Mouse (Mus musculus) hindbrain, embryonic 16.5 days (tissue): ENCODE data around the gene Slc13a3. TPM values are rescaled to one million over a fixed set of nuclear protein-coding genes. Genes with fewer than 3 reads are reported as not detected.

Source experiments
- ATAC-seq: fragments of 200-750 bp; cut with Nextera tagmentation; 2 replicates; pipeline ENCODE4 v1.8.0; 2017; ENCODE audit warnings: moderate TSS enrichment, moderate library complexity
- H3K27ac ChIP-seq: fragments of 300-500 bp; sonication (generic); 2 replicates; pipeline ENCODE4 v1.5.1; 2014; ENCODE audit warnings: low read depth, mild to moderate bottlenecking, control low read depth, low read length, moderate library complexity
- H3K27me3 ChIP-seq: fragments of 300-500 bp; sonication (generic); replicated peaks from 2 replicates; pipeline ENCODE4 v1.6.1; 2014; ENCODE audit warnings: low read length; ENCODE audit not compliant: control insufficient read depth, insufficient read depth
- H3K36me3 ChIP-seq: fragments of 300-500 bp; sonication (generic); 2 replicates; pipeline ENCODE4 v1.6.1; 2014; ENCODE audit warnings: mild to moderate bottlenecking, low read length, moderate library complexity, mixed read lengths; ENCODE audit not compliant: control insufficient read depth, insufficient read depth
- H3K4me1 ChIP-seq: fragments of 300-500 bp; sonication (generic); 2 replicates; pipeline ENCODE4 v1.6.1; 2014; ENCODE audit warnings: low read depth, low read length; ENCODE audit not compliant: control insufficient read depth, insufficient read depth
- H3K4me2 ChIP-seq: fragments of 300-500 bp; sonication (generic); 2 replicates; pipeline ENCODE4 v1.6.1; 2014; ENCODE audit warnings: mild to moderate bottlenecking, low read length, control low read depth, moderate library complexity
- H3K4me3 ChIP-seq: fragments of 300-500 bp; sonication (generic); 2 replicates; pipeline ENCODE4 v1.5.1; 2014; ENCODE audit warnings: mild to moderate bottlenecking, low read length, control low read depth, moderate library complexity
- H3K9ac ChIP-seq: fragments of 300-500 bp; sonication (generic); 2 replicates; pipeline ENCODE4 v1.6.1; 2014; ENCODE audit warnings: low read depth, mild to moderate bottlenecking, control low read depth, low read length, moderate library complexity
- H3K9me3 ChIP-seq: fragments of 300-500 bp; sonication (generic); 2 replicates; pipeline ENCODE4 v1.6.1; 2014; ENCODE audit warnings: mild to moderate bottlenecking, low read length, moderate library complexity; ENCODE audit not compliant: control insufficient read depth
- WGBS: fragments of 180-500 bp; shearing (Covaris S2); extraction: QIAGEN DNeasy Blood & Tissue Kit; methylation state at CpG from one replicate; pipeline ENCODE4 v1.1.7; 2014; 5-methylcytosine and 5-hydroxymethylcytosine counted together
- polyA plus RNA-seq: library from polyadenylated mRNA; unstranded; fragments of >200 nt; fragmentation: Nextera tagmentation; extraction: Ambion mirVana; gene quantifications from 2 replicates; pipeline ENCODE4 v1.2.1, GENCODE M21; 2015

Slc13a3 gene
- polyA plus RNA-seq, 1 experiment from 2014 or later, result 11.7 TPM

DNA sequence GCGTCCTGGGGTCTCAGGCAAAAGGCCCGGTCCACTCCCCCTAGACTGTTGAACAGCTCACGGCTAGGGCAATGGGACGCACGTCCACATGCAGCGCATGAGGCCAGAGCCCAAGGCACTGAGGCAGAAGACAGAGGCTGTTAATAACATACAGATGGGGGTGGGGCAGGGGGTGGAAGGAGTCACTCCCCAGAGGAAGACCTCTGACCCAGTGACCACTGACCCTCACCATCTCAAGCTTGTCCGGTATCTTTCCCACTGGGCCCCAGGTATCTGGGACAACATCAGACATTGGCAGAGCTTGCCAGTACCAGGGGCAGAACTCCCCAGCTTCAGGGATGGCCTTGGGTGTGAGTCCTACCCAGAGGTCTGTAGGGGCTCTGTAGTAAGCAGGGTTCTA is 34.1 kb downstream of the Slc13a3 start:
- no peak overlapping the region for H3K4me3 ChIP-seq
- H3K9ac ChIP-seq, result no peak overlapping the region
- H3K36me3 ChIP-seq, result no peaks in the 10 kb centered on the region
- H3K9me3 ChIP-seq, result no peaks in the 10 kb centered on the region
- no peak for ATAC-seq
- H3K4me1 ChIP-seq, result no peaks in the 10 kb centered on the region
- 67% methylated on average over 7 of the region's 7 CpGs for WGBS
- H3K27ac ChIP-seq, result no peak overlapping the region
- no peak overlapping the region for H3K4me2 ChIP-seq
- H3K27me3 ChIP-seq, result no peaks in the 10 kb centered on the region

DNA sequence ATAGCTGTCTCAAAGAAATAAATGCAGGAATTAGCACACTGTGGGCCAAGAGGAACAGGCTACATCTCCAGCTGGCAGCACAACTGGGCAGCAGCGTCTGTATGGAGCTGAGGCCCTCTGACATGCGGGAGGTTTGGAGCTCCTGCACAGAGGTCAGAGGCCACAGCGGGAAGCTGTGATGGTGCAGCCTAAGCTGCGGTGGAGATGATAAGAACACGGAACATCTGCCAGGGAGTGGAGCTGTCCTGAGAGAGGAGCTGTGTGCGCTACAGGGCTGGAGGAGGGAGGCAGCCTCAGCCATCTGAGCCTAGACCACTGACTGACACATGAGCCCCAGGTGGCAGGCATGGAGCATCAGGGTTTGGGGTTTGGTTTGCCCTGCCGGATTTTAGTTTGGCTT is 44.3 kb downstream of the Slc13a3 start:
- WGBS, result 49% methylated on average over 7 of the region's 7 CpGs
- no peaks in the 10 kb centered on the region for H3K36me3 ChIP-seq
- no peak overlapping the region for H3K4me2 ChIP-seq
- no peak overlapping the region for H3K4me3 ChIP-seq
- no peak for ATAC-seq
- H3K9ac ChIP-seq, result no peak overlapping the region
- H3K4me1 ChIP-seq, result no peaks in the 10 kb centered on the region
- H3K27me3 ChIP-seq, result 0 out of 2 replicates have a peak, but pooled peaks cover 2% of the 10 kb centered on the region
- H3K27ac ChIP-seq, result no peak overlapping the region
- H3K9me3 ChIP-seq, result no peaks in the 10 kb centered on the region

GRCm38 (mm10) chr2:165420195-165420594 is 52.8 kb downstream of the Slc13a3 start:
- no peak overlapping the region for H3K4me3 ChIP-seq
- H3K4me2 ChIP-seq, result no peak overlapping the region
- peaks cover 9% of the 10 kb centered on the region for H3K4me1 ChIP-seq
- H3K9me3 ChIP-seq, result no peaks in the 10 kb centered on the region
- peak overlapping the region; percentile 71 for H3K27ac ChIP-seq
- no peak overlapping the region for H3K9ac ChIP-seq
- 46% methylated on average over 2 of the region's 2 CpGs for WGBS
- H3K36me3 ChIP-seq, result no peaks in the 10 kb centered on the region
- peak; percentile 26; the same call in 1 of the 2 replicates for ATAC-seq
- H3K27me3 ChIP-seq, result no peaks in the 10 kb centered on the region

DNA sequence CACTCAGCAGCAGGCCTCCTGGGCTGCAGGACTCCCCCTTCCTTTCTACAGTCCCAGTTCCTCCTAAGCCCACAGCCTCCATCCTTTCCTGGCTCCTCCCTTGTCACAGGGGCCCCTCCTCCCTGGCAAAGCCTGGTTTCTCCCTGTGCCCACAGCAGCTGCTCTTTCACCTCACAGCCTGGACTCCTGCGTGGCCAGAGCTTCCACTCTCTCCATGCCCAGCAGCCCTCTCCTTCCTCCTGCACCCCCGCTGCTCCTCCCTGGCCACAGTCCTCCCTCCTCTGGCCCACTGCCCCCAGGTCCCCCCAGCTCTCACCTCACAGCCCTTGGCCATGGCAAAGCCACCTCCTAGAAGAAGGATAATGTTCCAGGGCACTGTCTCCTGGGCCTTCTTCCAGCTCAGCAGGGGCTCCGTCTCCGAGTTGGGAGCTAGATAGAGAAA is 53.3 kb downstream of the Slc13a3 start:
- H3K4me3 ChIP-seq, result no peak overlapping the region
- H3K4me1 ChIP-seq, result peaks cover 9% of the 10 kb centered on the region
- H3K27ac ChIP-seq, result peak overlapping the region; percentile 71
- H3K9me3 ChIP-seq, result no peaks in the 10 kb centered on the region
- ATAC-seq, result peak; percentile 88
- no peaks in the 10 kb centered on the region for H3K36me3 ChIP-seq
- WGBS, result 35% methylated on average over 4 of the region's 4 CpGs
- H3K9ac ChIP-seq, result no peak overlapping the region
- no peak overlapping the region for H3K4me2 ChIP-seq
- H3K27me3 ChIP-seq, result no peaks in the 10 kb centered on the region

DNA sequence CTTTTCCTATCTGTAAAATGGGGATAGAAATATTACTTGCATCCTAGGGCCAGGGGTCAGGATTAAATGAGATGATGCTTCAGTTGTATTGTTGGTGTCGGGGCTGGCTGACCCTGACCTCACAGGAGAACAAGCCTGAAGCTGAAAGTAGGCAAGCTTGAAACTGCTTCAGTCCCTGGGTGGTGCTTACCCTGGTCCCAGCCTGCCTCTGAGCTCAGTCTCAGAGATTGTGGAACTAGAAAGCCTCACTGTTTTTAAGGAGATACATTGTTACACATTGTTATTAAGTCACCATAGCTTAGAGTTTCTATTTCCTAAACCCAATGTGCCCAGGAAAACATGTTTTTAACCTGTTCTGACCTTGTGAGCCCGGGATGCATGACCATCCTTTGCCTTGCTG is 54.5 kb downstream of the Slc13a3 start:
- Histone ChIP-seq H3K27ac (no peak overlapping the region), H3K9me3 (no peaks in the 10 kb centered on the region), H3K36me3 (no peaks in the 10 kb centered on the region), H3K9ac (no peak overlapping the region), H3K27me3 (no peaks in the 10 kb centered on the region), H3K4me1 (peaks cover 9% of the 10 kb centered on the region), H3K4me3 (no peak overlapping the region), H3K4me2 (no peak overlapping the region)
- no peak for ATAC-seq
- WGBS, result 83% methylated on average over 2 of the region's 2 CpGs

GRCm38 (mm10) chr2:165417291-165417690 is 55.7 kb downstream of the Slc13a3 start:
- H3K9ac ChIP-seq, result no peak overlapping the region
- H3K9me3 ChIP-seq, result no peaks in the 10 kb centered on the region
- peak overlapping the region; percentile 46; the same call in 1 of the 2 replicates for H3K27ac ChIP-seq
- ATAC-seq, result peak; percentile 38
- WGBS, result 36% methylated on average over 7 of the region's 7 CpGs
- H3K27me3 ChIP-seq, result no peaks in the 10 kb centered on the region
- H3K36me3 ChIP-seq, result no peaks in the 10 kb centered on the region
- no peak overlapping the region for H3K4me2 ChIP-seq
- H3K4me1 ChIP-seq, result peaks cover 9% of the 10 kb centered on the region
- no peak overlapping the region for H3K4me3 ChIP-seq

- no peaks in the 10 kb centered on the region for H3K9me3 ChIP-seq
- 72% methylated on average over 6 of the region's 6 CpGs for WGBS
- H3K27me3 ChIP-seq, result no peaks in the 10 kb centered on the region
- H3K4me1 ChIP-seq, result peaks cover 9% of the 10 kb centered on the region
- H3K9ac ChIP-seq, result no peak overlapping the region
- H3K4me3 ChIP-seq, result no peak overlapping the region
- H3K4me2 ChIP-seq, result no peak overlapping the region
- no peak overlapping the region for H3K27ac ChIP-seq
- no peak for ATAC-seq
- no peaks in the 10 kb centered on the region for H3K36me3 ChIP-seq
Measured at GRCm38 (mm10) chr2:165415795-165416194, 57.2 kb downstream of the Slc13a3 start.

DNA sequence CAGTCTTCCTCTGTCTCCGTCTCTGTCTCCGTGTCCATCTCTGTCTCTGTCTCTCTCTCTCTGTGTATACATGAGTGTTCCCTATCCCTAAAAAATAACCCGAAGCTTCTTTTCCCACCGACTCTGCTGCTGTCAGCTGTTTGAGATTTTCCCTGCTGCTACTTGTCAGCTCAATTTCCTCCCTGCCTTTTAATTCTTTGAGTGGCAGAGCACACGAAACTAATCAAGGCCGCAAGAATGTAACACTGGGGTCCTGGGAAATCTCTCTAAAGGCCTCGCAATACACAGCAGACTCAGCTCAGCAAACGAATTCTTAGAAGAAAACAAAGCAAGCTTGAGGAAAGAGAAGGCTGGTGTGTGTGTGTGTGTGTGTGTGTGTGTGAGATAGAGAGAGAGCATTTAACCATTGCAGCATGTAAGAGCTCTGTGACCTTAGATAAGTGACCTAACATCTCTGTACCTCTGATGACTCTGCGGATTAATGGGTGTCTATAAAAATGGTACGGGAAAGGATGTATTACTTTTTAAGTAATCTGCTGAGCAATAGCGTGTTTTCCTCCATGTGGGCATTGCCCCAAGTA is 57.8 kb downstream of the Slc13a3 start:
- no peaks in the 10 kb centered on the region for H3K36me3 ChIP-seq
- 39% methylated on average over 11 of the region's 11 CpGs for WGBS
- H3K9me3 ChIP-seq, result no peaks in the 10 kb centered on the region
- no peak overlapping the region for H3K9ac ChIP-seq
- no peaks in the 10 kb centered on the region for H3K27me3 ChIP-seq
- peak overlapping the region; percentile 40 for H3K27ac ChIP-seq
- H3K4me3 ChIP-seq, result no peak overlapping the region
- no peak overlapping the region for H3K4me2 ChIP-seq
- ATAC-seq, result no peak
- peaks cover 9% of the 10 kb centered on the region for H3K4me1 ChIP-seq

GRCm38 (mm10) chr2:165414321-165414720 is 58.7 kb downstream of the Slc13a3 start:
- H3K9ac ChIP-seq, result no peak overlapping the region
- peaks cover 5% of the 10 kb centered on the region for H3K4me1 ChIP-seq
- H3K27me3 ChIP-seq, result no peaks in the 10 kb centered on the region
- ATAC-seq, result no peak
- no peaks in the 10 kb centered on the region for H3K36me3 ChIP-seq
- 79% methylated on average over 5 of the region's 5 CpGs for whole genome bisulfite sequencing
- H3K9me3 ChIP-seq, result no peaks in the 10 kb centered on the region
- no peak overlapping the region for H3K27ac ChIP-seq
- H3K4me2 ChIP-seq, result no peak overlapping the region
- no peak overlapping the region for H3K4me3 ChIP-seq
